Mouse (Mus musculus): ENCODE results near the gene Pdia5.
A peak's percentile ranks its signal among the peaks of the same experiment; 100 is the strongest.

Gene Pdia5

GRCm38 (mm10) chr16:35431608-35432007 is 59.1 kb downstream of the Pdia5 start:
- peak; percentile 14 for DNase-seq

GRCm38 (mm10) chr16:35424926-35425325 is 65.7 kb downstream of the Pdia5 start:
- no peak for DNase-seq

GRCm38 (mm10) chr16:35423250-35424139 is 67.2 kb downstream of the Pdia5 start:
- DNase-seq, result no peak

GRCm38 (mm10) chr16:35422705-35423104 is 68.0 kb downstream of the Pdia5 start:
- DNase-seq, result no peak

GRCm38 (mm10) chr16:35422141-35422540 is 68.5 kb downstream of the Pdia5 start:
- DNase-seq, result no peak

GRCm38 (mm10) chr16:35414616-35415015 is 76.1 kb downstream of the Pdia5 start:
- no peak for DNase-seq

- no peak for DNase-seq
Observed at GRCm38 (mm10) chr16:35406706-35407105, 84.0 kb downstream of the Pdia5 start.

GRCm38 (mm10) chr16:35406166-35406565 is 84.5 kb downstream of the Pdia5 start:
- no peak for DNase-seq

GRCm38 (mm10) chr16:35405348-35406080 is 85.2 kb downstream of the Pdia5 start:
- DNase-seq, result no peak

GRCm38 (mm10) chr16:35404864-35405263 is 85.8 kb downstream of the Pdia5 start:
- peak; percentile 7 for DNase-seq

GRCm38 (mm10) chr16:35403891-35404290 is 86.8 kb downstream of the Pdia5 start:
- DNase-seq, result no peak

- peak; percentile 34 for DNase-seq
Observed at GRCm38 (mm10) chr16:35403356-35403755, 87.3 kb downstream of the Pdia5 start.

- DNase-seq, result no peak
Observed at GRCm38 (mm10) chr16:35392813-35393212, 97.9 kb downstream of the Pdia5 start.

- DNase-seq, result no peak
Observed at GRCm38 (mm10) chr16:35385654-35386053, 105.0 kb downstream of the Pdia5 start.

- DNase-seq, result no peak
Observed at GRCm38 (mm10) chr16:35380048-35380447, 110.6 kb downstream of the Pdia5 start.

- no peak for DNase-seq
Observed at GRCm38 (mm10) chr16:35379344-35379743, 111.3 kb downstream of the Pdia5 start.

GRCm38 (mm10) chr16:35364063-35364428 is 126.6 kb downstream of the Pdia5 start:
- DNase-seq, result no peak

GRCm38 (mm10) chr16:35363150-35364062 is 127.3 kb downstream of the Pdia5 start, which contains the start of gene Sec22a:
Sec22a (minus strand) TSS chr16:35363918.
- peak; percentile 93 for DNase-seq

GRCm38 (mm10) chr16:35362221-35362620 is 128.5 kb downstream of the Pdia5 start:
- no peak for DNase-seq

GRCm38 (mm10) chr16:35360593-35360992 is 130.1 kb downstream of the Pdia5 start:
- peak; percentile 6 for DNase-seq

- no peak for DNase-seq
Observed at GRCm38 (mm10) chr16:35357449-35357848, 133.2 kb downstream of the Pdia5 start.
